Mouse (Mus musculus) fibroblast of lung, adult 2 months (primary cell): ENCODE data around the gene Lsp1.

Experiments
- DNase-seq: peaks from one replicate; pipeline ENCODE4 v3.0.0-alpha.2; 2011; ENCODE audit warnings: low read depth

The Lsp1 gene

GRCm38 (mm10) chr7:142460636-142461077 is at the start of gene Lsp1:
Gene Lsp1 (plus strand): TSS chr7:142460809.
- no peak for DNase-seq

GRCm38 (mm10) chr7:142413285-142413684 is 47.3 kb upstream of the Lsp1 start:
- DNase-seq: no peak

- no peak for DNase-seq
Measured at GRCm38 (mm10) chr7:142415314-142415713, 45.3 kb upstream of the Lsp1 start.

GRCm38 (mm10) chr7:142416225-142416624 is 44.4 kb upstream of the Lsp1 start:
- DNase-seq: no peak

GRCm38 (mm10) chr7:142418027-142418426 is 42.6 kb upstream of the Lsp1 start:
- DNase-seq: no peak

- no peak for DNase-seq
Measured at GRCm38 (mm10) chr7:142418679-142419078, 41.9 kb upstream of the Lsp1 start.

- DNase-seq: no peak
Measured at GRCm38 (mm10) chr7:142419887-142420286, 40.7 kb upstream of the Lsp1 start.

GRCm38 (mm10) chr7:142421826-142422225 is 38.8 kb upstream of the Lsp1 start:
- DNase-seq: no peak

GRCm38 (mm10) chr7:142425641-142426213 is 34.9 kb upstream of the Lsp1 start:
- no peak for DNase-seq

GRCm38 (mm10) chr7:142428213-142428612 is 32.4 kb upstream of the Lsp1 start:
- peak; percentile 59 for DNase-seq

- DNase-seq: peak; percentile 67
Measured at GRCm38 (mm10) chr7:142430160-142430678, 30.4 kb upstream of the Lsp1 start.

- no peak for DNase-seq
Measured at GRCm38 (mm10) chr7:142431106-142431505, 29.5 kb upstream of the Lsp1 start.

- DNase-seq: peak; percentile 69
Measured at GRCm38 (mm10) chr7:142433623-142434022, 27.0 kb upstream of the Lsp1 start.

GRCm38 (mm10) chr7:142434137-142434865 is 26.3 kb upstream of the Lsp1 start, which contains the start of gene Syt8:
Gene Syt8 (plus strand): TSS chr7:142434850.
- no peak for DNase-seq

GRCm38 (mm10) chr7:142435524-142435923 is 25.1 kb upstream of the Lsp1 start:
- peak; percentile 60 for DNase-seq

- peak; percentile 61 for DNase-seq
Measured at GRCm38 (mm10) chr7:142437324-142437723, 23.3 kb upstream of the Lsp1 start.

GRCm38 (mm10) chr7:142439966-142440365 is 20.6 kb upstream of the Lsp1 start:
- DNase-seq: no peak

GRCm38 (mm10) chr7:142440657-142441114 is 19.9 kb upstream of the Lsp1 start:
- DNase-seq: no peak

GRCm38 (mm10) chr7:142441585-142441984 is 19.0 kb upstream of the Lsp1 start, which contains the start of gene Tnni2:
Gene Tnni2 (plus strand): TSS chr7:142441808.
- no peak for DNase-seq

- no peak for DNase-seq
Measured at GRCm38 (mm10) chr7:142442081-142442907, 18.3 kb upstream of the Lsp1 start.

- no peak for DNase-seq
Measured at GRCm38 (mm10) chr7:142442908-142443420, 17.6 kb upstream of the Lsp1 start.

GRCm38 (mm10) chr7:142443474-142443873 is 17.1 kb upstream of the Lsp1 start:
- no peak for DNase-seq
